Mouse (Mus musculus) embryonic facial prominence, embryonic 11.5 days (tissue): ENCODE data around the gene Casp9. TPM values are rescaled to one million over a fixed set of nuclear protein-coding genes. Genes with fewer than 3 reads are reported as not detected.

Experiments
- ATAC-seq: fragments of 200-750 bp; cut with Nextera tagmentation; replicated peaks from 2 replicates; pipeline ENCODE4 v1.8.0; 2017; ENCODE audit warnings: low read depth; ENCODE audit not compliant: insufficient number of reproducible peaks, low FRiP score, low TSS enrichment
- DNase-seq: peaks from one replicate; pipeline ENCODE4 v3.0.0-alpha.2; 2015; ENCODE audit warnings: low spot score
- H3K27ac ChIP-seq: fragments of 300-500 bp; sonication (generic); replicated peaks from 2 replicates; pipeline ENCODE4 v1.5.1; 2014; ENCODE audit warnings: mild to moderate bottlenecking, low read depth, low read length, control low read depth
- H3K27me3 ChIP-seq: fragments of 300-500 bp; sonication (generic); 2 replicates; pipeline ENCODE4 v1.6.1; 2014; ENCODE audit warnings: mild to moderate bottlenecking, low read length, moderate library complexity, mixed read lengths; ENCODE audit not compliant: control insufficient read depth, insufficient read depth
- H3K36me3 ChIP-seq: fragments of 300-500 bp; sonication (generic); replicated peaks from 2 replicates; pipeline ENCODE4 v1.6.1; 2014; ENCODE audit warnings: low read depth, mild to moderate bottlenecking, low read length, moderate library complexity, mixed read lengths; ENCODE audit not compliant: control insufficient read depth, insufficient read depth
- H3K4me1 ChIP-seq: fragments of 300-500 bp; sonication (generic); 2 replicates; pipeline ENCODE4 v1.6.1; 2014; ENCODE audit warnings: low read length, mixed read lengths; ENCODE audit not compliant: control insufficient read depth, insufficient read depth
- H3K4me2 ChIP-seq: fragments of 300-500 bp; sonication (generic); 2 replicates; pipeline ENCODE4 v1.6.1; 2014; ENCODE audit warnings: low read depth, mild to moderate bottlenecking, control low read depth, low read length, moderate library complexity
- H3K4me3 ChIP-seq: fragments of 300-500 bp; sonication (generic); 2 replicates; pipeline ENCODE4 v1.5.1; 2014; ENCODE audit warnings: low read depth, low read length, control low read depth
- H3K9ac ChIP-seq: fragments of 300-500 bp; sonication (generic); replicated peaks from 2 replicates; pipeline ENCODE4 v1.6.1; 2014; ENCODE audit warnings: mild to moderate bottlenecking, control low read depth, low read length
- H3K9me3 ChIP-seq: fragments of 300-500 bp; sonication (generic); replicated peaks from 2 replicates; pipeline ENCODE4 v1.6.1; 2016; ENCODE audit warnings: mild to moderate bottlenecking, low read length, inconsistent platforms, mixed read lengths; ENCODE audit not compliant: control insufficient read depth
- WGBS: fragments of 180-500 bp; shearing (Covaris S2); extraction: QIAGEN DNeasy Blood & Tissue Kit; methylation state at CpG from one replicate; pipeline ENCODE4 v1.1.7; 2014; 5-methylcytosine and 5-hydroxymethylcytosine counted together
- polyA plus RNA-seq: library from polyadenylated mRNA; unstranded; fragments of >200 nt; fragmentation: Nextera tagmentation; extraction: Ambion mirVana; gene quantifications from 2 replicates; pipeline ENCODE4 v1.2.1, GENCODE M21; 2014

The Casp9 gene
- polyA plus RNA-seq, 1 experiment from 2014 or later: 13.3 TPM

GRCm38 (mm10) chr4:141811375-141811774 is 18.0 kb downstream of the Casp9 start:
- H3K36me3 ChIP-seq: peaks cover 3% of the 10 kb centered on the region
- no peak overlapping the region for H3K27ac ChIP-seq
- DNase-seq (no peak), ATAC-seq (no peak)
- H3K4me2 ChIP-seq: no peak overlapping the region
- H3K9ac ChIP-seq: no peak overlapping the region
- 93% methylated on average over 7 of the region's 7 CpGs for WGBS
- no peak overlapping the region for H3K4me3 ChIP-seq
- H3K27me3 ChIP-seq: no peaks in the 10 kb centered on the region
- no peaks in the 10 kb centered on the region for H3K9me3 ChIP-seq
- no peaks in the 10 kb centered on the region for H3K4me1 ChIP-seq

GRCm38 (mm10) chr4:141816267-141816666 is 22.9 kb downstream of the Casp9 start:
- Histone ChIP-seq H3K36me3 (peaks cover 3% of the 10 kb centered on the region), H3K4me2 (no peak overlapping the region), H3K27me3 (no peaks in the 10 kb centered on the region), H3K9ac (no peak overlapping the region), H3K27ac (no peak overlapping the region), H3K4me3 (no peak overlapping the region), H3K9me3 (no peaks in the 10 kb centered on the region), H3K4me1 (no peaks in the 10 kb centered on the region; the same call in 1 of the 2 replicates)
- ATAC-seq (no peak), DNase-seq (no peak)
- 84% methylated on average over 7 of the region's 7 CpGs for WGBS

- ATAC-seq: no peak
- H3K4me3 ChIP-seq: no peak overlapping the region
- H3K4me1 ChIP-seq: no peaks in the 10 kb centered on the region; the same call in 1 of the 2 replicates
- H3K9ac ChIP-seq: no peak overlapping the region
- no peak overlapping the region for H3K4me2 ChIP-seq
- no peak overlapping the region for H3K27ac ChIP-seq
- H3K9me3 ChIP-seq: no peaks in the 10 kb centered on the region
- H3K27me3 ChIP-seq: no peaks in the 10 kb centered on the region
- 65% methylated on average over 14 of the region's 14 CpGs for WGBS
- H3K36me3 ChIP-seq: peaks cover 3% of the 10 kb centered on the region
- no peak for DNase-seq
These were observed 23.6 kb downstream of the Casp9 start for GRCm38 (mm10) chr4:141816776-141817655.

GRCm38 (mm10) chr4:141817706-141818105 is 24.3 kb downstream of the Casp9 start:
- Histone ChIP-seq H3K9me3 (no peaks in the 10 kb centered on the region), H3K4me1 (no peaks in the 10 kb centered on the region; the same call in 1 of the 2 replicates), H3K27me3 (no peaks in the 10 kb centered on the region), H3K4me2 (no peak overlapping the region), H3K4me3 (no peak overlapping the region), H3K9ac (no peak overlapping the region), H3K36me3 (peaks cover 3% of the 10 kb centered on the region), H3K27ac (no peak overlapping the region)
- DNase-seq (no peak), ATAC-seq (no peak)
- WGBS: 63% methylated on average over 10 of the region's 10 CpGs

- ATAC-seq (no peak), DNase-seq (no peak)
- Histone ChIP-seq H3K4me3 (no peak overlapping the region), H3K27me3 (no peaks in the 10 kb centered on the region), H3K9me3 (no peaks in the 10 kb centered on the region), H3K9ac (no peak overlapping the region), H3K4me1 (no peaks in the 10 kb centered on the region; the same call in 1 of the 2 replicates), H3K36me3 (peaks cover 1% of the 10 kb centered on the region), H3K4me2 (no peak overlapping the region), H3K27ac (no peak overlapping the region)
- WGBS: 89% methylated on average over 13 of the region's 13 CpGs
These were observed 25.4 kb downstream of the Casp9 start for GRCm38 (mm10) chr4:141818861-141819260.

- Histone ChIP-seq H3K36me3 (no peaks in the 10 kb centered on the region), H3K4me1 (no peaks in the 10 kb centered on the region; the same call in 1 of the 2 replicates), H3K27me3 (no peaks in the 10 kb centered on the region), H3K27ac (no peak overlapping the region), H3K9ac (no peak overlapping the region), H3K9me3 (no peaks in the 10 kb centered on the region), H3K4me3 (no peak overlapping the region), H3K4me2 (no peak overlapping the region)
- WGBS: 88% methylated on average over 7 of the region's 7 CpGs
- ATAC-seq (no peak), DNase-seq (no peak)
These were observed 25.9 kb downstream of the Casp9 start for GRCm38 (mm10) chr4:141819316-141819715.

- H3K4me2 ChIP-seq: no peak overlapping the region
- 62% methylated on average over 3 of the region's 3 CpGs for WGBS
- no peak overlapping the region for H3K27ac ChIP-seq
- no peak overlapping the region for H3K9ac ChIP-seq
- H3K4me3 ChIP-seq: no peak overlapping the region
- no peak for DNase-seq
- no peaks in the 10 kb centered on the region; the same call in 1 of the 2 replicates for H3K4me1 ChIP-seq
- H3K27me3 ChIP-seq: no peaks in the 10 kb centered on the region
- no peaks in the 10 kb centered on the region for H3K36me3 ChIP-seq
- ATAC-seq: no peak
- H3K9me3 ChIP-seq: no peaks in the 10 kb centered on the region
These were observed 27.8 kb downstream of the Casp9 start for GRCm38 (mm10) chr4:141821178-141821577.

DNA sequence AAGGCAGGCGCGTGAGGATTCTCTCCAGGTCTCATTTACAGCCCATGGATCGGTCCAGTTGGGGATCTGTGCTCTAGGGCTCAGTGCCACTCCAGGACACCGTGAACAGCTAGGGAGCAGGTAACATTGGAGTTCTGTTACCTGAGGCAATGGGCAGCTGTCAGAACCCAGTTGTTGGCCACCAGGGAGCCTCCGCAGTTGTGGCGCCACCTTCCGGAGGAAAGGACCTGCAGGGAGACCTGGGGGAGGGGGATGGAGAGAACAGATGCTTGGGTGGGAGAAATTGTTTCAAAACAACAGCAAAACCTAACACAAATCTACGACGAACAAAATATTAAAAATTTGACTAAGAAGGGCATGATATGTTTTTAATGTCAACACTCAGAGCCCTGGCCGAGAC is 28.7 kb downstream of the Casp9 start:
- H3K9me3 ChIP-seq: no peaks in the 10 kb centered on the region
- no peaks in the 10 kb centered on the region for H3K36me3 ChIP-seq
- 73% methylated on average over 10 of the region's 10 CpGs for WGBS
- ATAC-seq: no peak
- H3K27me3 ChIP-seq: no peaks in the 10 kb centered on the region
- H3K9ac ChIP-seq: no peak overlapping the region
- no peaks in the 10 kb centered on the region; the same call in 1 of the 2 replicates for H3K4me1 ChIP-seq
- H3K27ac ChIP-seq: no peak overlapping the region
- no peak for DNase-seq
- H3K4me3 ChIP-seq: no peak overlapping the region
- H3K4me2 ChIP-seq: no peak overlapping the region
